Mouse (Mus musculus) forelimb bud, embryonic 11.5 days (tissue): ENCODE data around the gene Dnajc14.

ENCODE experiments used
- DNase-seq: peaks from one replicate; pipeline ENCODE4 v3.0.0-alpha.2; 2012; ENCODE audit warnings: low read depth, low spot score

Dnajc14 gene

GRCm38 (mm10) chr10:128803771-128804270, at the start of gene Dnajc14:
TSS of gene Dnajc14 (plus strand) at chr10:128804062.
- peak; percentile 29 for DNase-seq

GRCm38 (mm10) chr10:128772895-128773294, 31.0 kb upstream of the Dnajc14 start:
- no peak for DNase-seq

GRCm38 (mm10) chr10:128773685-128774084, 30.2 kb upstream of the Dnajc14 start:
- peak; percentile 20 for DNase-seq

- DNase-seq: no peak
Observed at GRCm38 (mm10) chr10:128778441-128778840, 25.4 kb upstream of the Dnajc14 start.

GRCm38 (mm10) chr10:128779011-128779795, 24.7 kb upstream of the Dnajc14 start:
- peak; percentile 85 for DNase-seq

GRCm38 (mm10) chr10:128780200-128780599, 23.7 kb upstream of the Dnajc14 start:
- DNase-seq: no peak

GRCm38 (mm10) chr10:128790398-128791124, 13.3 kb upstream of the Dnajc14 start, which contains the start of gene Mmp19:
TSS of gene Mmp19 (plus strand) at chr10:128790910.
- no peak for DNase-seq

- no peak for DNase-seq
Observed at GRCm38 (mm10) chr10:128792041-128792440, 11.8 kb upstream of the Dnajc14 start.

- no peak for DNase-seq
Observed at GRCm38 (mm10) chr10:128793258-128793657, 10.6 kb upstream of the Dnajc14 start.

- DNase-seq: no peak
Observed at GRCm38 (mm10) chr10:128794391-128794790, 9.5 kb upstream of the Dnajc14 start.

- DNase-seq: no peak
Observed at GRCm38 (mm10) chr10:128795581-128795980, 8.3 kb upstream of the Dnajc14 start.

GRCm38 (mm10) chr10:128798676-128799075, 5.2 kb upstream of the Dnajc14 start:
- DNase-seq: no peak

- DNase-seq: no peak
Observed at GRCm38 (mm10) chr10:128801981-128802495, 1.8 kb upstream of the Dnajc14 start.

- no peak for DNase-seq
Observed at GRCm38 (mm10) chr10:128802956-128803355, 906 bp upstream of the Dnajc14 start.

- DNase-seq: no peak
Observed at GRCm38 (mm10) chr10:128803361-128803760, 501 bp upstream of the Dnajc14 start.

- DNase-seq: peak; percentile 74
Observed at GRCm38 (mm10) chr10:128804271-128805091, 619 bp downstream of the Dnajc14 start, which contains the start of gene Tmem198b. TSS of gene Tmem198b (minus strand) at chr10:128804370.

GRCm38 (mm10) chr10:128805092-128806000, 1.5 kb downstream of the Dnajc14 start:
- peak; percentile 96 for DNase-seq

- DNase-seq: no peak
Observed at GRCm38 (mm10) chr10:128806086-128806485, 2.2 kb downstream of the Dnajc14 start.

GRCm38 (mm10) chr10:128807018-128807417, 3.2 kb downstream of the Dnajc14 start:
- DNase-seq: no peak

GRCm38 (mm10) chr10:128817033-128817432, 13.2 kb downstream of the Dnajc14 start, which contains the start of gene Sarnp:
TSS of gene Sarnp (plus strand) at chr10:128817333.
- DNase-seq: no peak
